Mouse (Mus musculus) lung, adult 2 months (tissue): ENCODE measurements around the gene Als2cr12.
"Not testable (repeated sequence)": the region's sequence is repeated elsewhere in the genome, so short reads cannot be mapped to it uniquely, and the experiment has no call there.

Experiments used
- CTCF ChIP-seq: fragments of 200-500 bp; IDR thresholded peaks from 2 replicates; pipeline ENCODE4 v1.5.1; 2011; ENCODE audit warnings: mild to moderate bottlenecking, low read length, control low read depth; ENCODE audit not compliant: insufficient read depth
- POLR2A ChIP-seq: fragments of 200-500 bp; IDR thresholded peaks from 2 replicates; pipeline ENCODE4 v1.6.1; 2011; ENCODE audit warnings: low read depth, mild to moderate bottlenecking, control low read depth, low read length, borderline replicate concordance; ENCODE audit errors: extremely low read depth

- TF ChIP-seq CTCF, POLR2A: not testable (repeated sequence)
Measured at GRCm38 (mm10) chr1:58678412-58678811, 17.4 kb downstream of the Als2cr12 start.
